Mouse (Mus musculus): ENCODE data around the gene Hsd17b11. TPM values are rescaled to one million over a fixed set of nuclear protein-coding genes. Genes with fewer than 3 reads are reported as not detected.

Hsd17b11 gene
- total and polyA plus RNA-seq, 3 experiments: 8.7 to 16.0 TPM; not detected in 1

GRCm38 (mm10) chr5:104060429-104060828, 38.7 kb upstream of the Hsd17b11 start:
- Histone ChIP-seq H3K79me2 (ENCODE audit: control insufficient read depth, insufficient read depth, low read length, poor library complexity) (no peaks in the 10 kb centered on the region), H3K36me3 (ENCODE audit: control insufficient read depth in 1 of 2, insufficient read depth in 2 of 2, low read length in 2 of 2) (peaks cover 8 to 25% of the 10 kb centered on the region in 2 experiments), H3K27ac (ENCODE audit: control insufficient read depth, low read depth, low read length) (no peak overlapping the region), H3K4me3 (ENCODE audit: control insufficient read depth in 1 of 2, insufficient read depth in 1 of 2, low read depth in 2 of 2, low read length in 2 of 2) (no peak overlapping the region), H3K9me3 (replicated peaks; ENCODE audit: insufficient read depth, low read length) (no peaks in the 10 kb centered on the region), H3K9ac (ENCODE audit: control insufficient read depth, low read depth, low read length, poor library complexity, severe bottlenecking) (no peak overlapping the region), H3K27me3 (ENCODE audit: control insufficient read depth in 1 of 2, insufficient read depth in 2 of 2, low read length in 2 of 2) (no peaks in the 10 kb centered on the region), H3K4me1 (ENCODE audit: control insufficient read depth in 1 of 2, insufficient read depth in 2 of 2, low read length in 2 of 2) (peaks cover 15 to 20% of the 10 kb centered on the region in 2 experiments)
- DNase-seq (ENCODE audit: low read depth, low spot score): no peak
- TF ChIP-seq EP300 (IDR thresholded peaks at IDR 0.05; ENCODE audit: low read depth in 1 of 2, low read length in 2 of 2) (no peak), SMC3 (IDR thresholded peaks at IDR 0.05; ENCODE audit: low read depth, low read length) (no peak), MEF2A (IDR thresholded peaks at IDR 0.05; ENCODE audit: extremely low read depth, insufficient replicate concordance, low read depth, low read length, poor library complexity, severe bottlenecking) (no peak), POLR2A (IDR thresholded peaks at IDR 0.05; ENCODE audit: control insufficient read depth in 1 of 2, insufficient read depth in 1 of 2, low read depth in 1 of 2, low read length in 2 of 2, poor library complexity in 1 of 2) (no peak), HCFC1 (IDR thresholded peaks at IDR 0.05; ENCODE audit: low read depth, low read length) (no peak), TAL1 (IDR thresholded peaks at IDR 0.05; ENCODE audit: low read length) (no peak), ZMIZ1 (IDR thresholded peaks at IDR 0.05; ENCODE audit: low read depth, low read length) (no peak), NRF1 (IDR thresholded peaks at IDR 0.05; ENCODE audit: insufficient read depth, low read depth, low read length, poor library complexity, severe bottlenecking) (no peak), RCOR1 (IDR thresholded peaks at IDR 0.05; ENCODE audit: low read depth, low read length) (no peak), UBTF (IDR thresholded peaks at IDR 0.05; ENCODE audit: borderline replicate concordance, insufficient read depth, low read depth, low read length) (no peak), GABPA (IDR thresholded peaks at IDR 0.05; ENCODE audit: low read depth, low read length) (no peak), E2F4 (IDR thresholded peaks at IDR 0.05; ENCODE audit: borderline replicate concordance, low read depth, low read length) (no peak), ZNF384 (IDR thresholded peaks at IDR 0.05; ENCODE audit: low read depth, low read length) (no peak), ZKSCAN1 (IDR thresholded peaks at IDR 0.05; ENCODE audit: low read depth, low read length) (no peak), CTCF (IDR thresholded peaks at IDR 0.05 in 2 of 3, conservative IDR thresholded peaks at IDR 0.05 in 1 of 3; ENCODE audit: control insufficient read depth in 1 of 3, insufficient read depth in 1 of 3, low read depth in 2 of 3, low read length in 3 of 3, poor library complexity in 1 of 3, severe bottlenecking in 1 of 3) (no peak), ETS1 (IDR thresholded peaks at IDR 0.05; ENCODE audit: low read depth, low read length) (no peak), MAZ (IDR thresholded peaks at IDR 0.05; ENCODE audit: low read depth, low read length) (no peak)

GRCm38 (mm10) chr5:104059628-104060027, 37.9 kb upstream of the Hsd17b11 start:
- TF ChIP-seq ZNF384 (IDR thresholded peaks at IDR 0.05; ENCODE audit: low read depth, low read length) (no peak), SIN3A (IDR thresholded peaks at IDR 0.05; ENCODE audit: low read length) (no peak), ETS1 (IDR thresholded peaks at IDR 0.05; ENCODE audit: low read depth, low read length) (no peak), UBTF (IDR thresholded peaks at IDR 0.05; ENCODE audit: borderline replicate concordance, insufficient read depth, low read depth, low read length) (no peak), EP300 (IDR thresholded peaks at IDR 0.05; ENCODE audit: low read depth in 1 of 2, low read length in 2 of 2) (no peak), CHD2 (IDR thresholded peaks at IDR 0.05; ENCODE audit: low read length) (no peak), CHD1 (IDR thresholded peaks at IDR 0.05; ENCODE audit: low read depth, low read length) (no peak), KAT2A (conservative IDR thresholded peaks at IDR 0.05; ENCODE audit: low read depth, low read length) (no peak), NELFE (IDR thresholded peaks at IDR 0.05; ENCODE audit: low read depth, low read length) (no peak), ZC3H11A (IDR thresholded peaks at IDR 0.05; ENCODE audit: low read depth, low read length) (no peak), MXI1 (IDR thresholded peaks at IDR 0.05; ENCODE audit: low read depth, low read length) (no peak), NRF1 (IDR thresholded peaks at IDR 0.05; ENCODE audit: insufficient read depth, low read depth, low read length, poor library complexity, severe bottlenecking) (no peak), GABPA (IDR thresholded peaks at IDR 0.05; ENCODE audit: low read depth, low read length) (no peak), MEF2A (IDR thresholded peaks at IDR 0.05; ENCODE audit: extremely low read depth, insufficient replicate concordance, low read depth, low read length, poor library complexity, severe bottlenecking) (no peak), MYB (IDR thresholded peaks at IDR 0.05; ENCODE audit: low read depth, low read length) (no peak), JUND (IDR thresholded peaks at IDR 0.05; ENCODE audit: low read depth, low read length) (no peak)
- no peak for DNase-seq (ENCODE audit: low read depth, low spot score)
- peaks cover 19 to 25% of the 10 kb centered on the region in 2 experiments for H3K4me1 ChIP-seq (ENCODE audit: control insufficient read depth in 1 of 2, insufficient read depth in 2 of 2, low read length in 2 of 2)
- no peak overlapping the region for H3K9ac ChIP-seq (ENCODE audit: control insufficient read depth, low read depth, low read length, poor library complexity, severe bottlenecking)
- no peaks in the 10 kb centered on the region for H3K79me2 ChIP-seq (ENCODE audit: control insufficient read depth, insufficient read depth, low read length, poor library complexity)
- H3K36me3 ChIP-seq (ENCODE audit: control insufficient read depth in 1 of 2, insufficient read depth in 2 of 2, low read length in 2 of 2): peaks cover 8 to 28% of the 10 kb centered on the region in 2 experiments
- H3K27ac ChIP-seq (ENCODE audit: control insufficient read depth, low read depth, low read length): no peak overlapping the region
- H3K4me3 ChIP-seq (ENCODE audit: control insufficient read depth in 1 of 2, insufficient read depth in 1 of 2, low read depth in 2 of 2, low read length in 2 of 2): no peak overlapping the region
- no peaks in the 10 kb centered on the region for H3K27me3 ChIP-seq (ENCODE audit: control insufficient read depth in 1 of 2, insufficient read depth in 2 of 2, low read length in 2 of 2)
- no peaks in the 10 kb centered on the region for H3K9me3 ChIP-seq (replicated peaks; ENCODE audit: insufficient read depth, low read length)
